Mouse (Mus musculus) spleen, postnatal 4 days (tissue): Measurements from ENCODE around the gene Ppp4r4.
A peak's percentile ranks its signal among the peaks of the same experiment; 100 is the strongest.
"Not testable (repeated sequence)": the region's sequence is repeated elsewhere in the genome, so short reads cannot be mapped to it uniquely, and the experiment has no call there.

ENCODE experiments used
- DNase-seq, 2 experiments: peaks; one replicate each; pipeline ENCODE4 v3.0.0; 2022; ENCODE audit warnings: low spot score in 2 of 2

Gene Ppp4r4

DNA sequence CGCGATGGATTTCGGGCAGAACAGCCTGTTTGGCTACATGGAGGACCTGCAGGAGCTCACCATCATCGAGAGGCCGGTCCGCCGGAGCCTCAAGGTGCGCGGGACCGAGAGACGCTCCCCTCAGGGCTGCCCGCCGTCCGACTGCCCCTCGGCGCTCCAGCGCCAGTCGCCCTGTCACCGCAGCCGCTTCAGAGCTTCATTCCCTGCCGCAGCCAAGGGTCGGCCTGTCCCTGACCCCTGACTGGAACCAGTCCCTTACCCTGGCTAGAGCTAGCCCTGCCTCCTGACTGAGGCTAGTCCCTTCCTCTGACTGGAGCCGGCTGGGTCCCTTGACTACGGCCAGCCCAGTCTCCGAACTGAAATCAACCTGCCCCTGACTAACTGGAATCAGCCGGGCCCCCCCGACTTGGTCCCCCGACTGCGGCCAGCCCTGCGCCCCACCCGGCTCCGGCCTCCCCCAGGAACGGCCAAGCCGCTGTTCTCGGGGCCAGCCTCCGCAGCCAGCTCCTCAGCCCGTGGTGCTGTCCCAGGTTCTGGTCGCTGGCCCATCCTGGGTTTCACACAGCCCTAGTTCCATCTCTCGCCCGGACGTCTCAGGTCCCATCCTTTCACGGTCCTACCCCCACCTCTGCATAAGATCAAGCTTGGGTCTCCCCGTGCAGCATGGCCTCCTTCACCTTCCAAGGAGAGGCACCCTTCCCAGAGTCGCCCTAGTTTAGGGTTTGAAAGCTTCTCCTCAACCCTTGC is 739 bp downstream of the Ppp4r4 start:
- DNase-seq = peak; percentile 18 to 67

DNA sequence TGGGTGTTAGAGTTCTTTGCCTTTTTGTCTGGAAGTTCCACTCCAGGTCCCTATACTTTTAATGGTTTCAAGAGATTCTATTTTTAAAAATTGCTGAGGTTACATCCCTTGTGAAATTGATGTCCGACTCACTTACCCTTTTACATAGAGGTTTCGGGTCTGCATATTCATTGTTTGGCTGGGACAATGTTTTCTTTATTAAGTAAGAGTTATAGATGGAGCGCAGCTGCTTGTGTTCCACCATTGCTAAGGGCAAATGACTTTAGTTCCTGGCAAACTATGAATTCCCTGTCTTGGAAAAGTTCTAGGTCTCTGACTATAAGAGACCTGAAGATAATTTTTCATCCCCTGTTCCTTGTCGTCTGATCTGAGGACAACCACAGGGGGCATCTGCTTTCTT is 8.3 kb downstream of the Ppp4r4 start:
- no peak for DNase-seq

DNA sequence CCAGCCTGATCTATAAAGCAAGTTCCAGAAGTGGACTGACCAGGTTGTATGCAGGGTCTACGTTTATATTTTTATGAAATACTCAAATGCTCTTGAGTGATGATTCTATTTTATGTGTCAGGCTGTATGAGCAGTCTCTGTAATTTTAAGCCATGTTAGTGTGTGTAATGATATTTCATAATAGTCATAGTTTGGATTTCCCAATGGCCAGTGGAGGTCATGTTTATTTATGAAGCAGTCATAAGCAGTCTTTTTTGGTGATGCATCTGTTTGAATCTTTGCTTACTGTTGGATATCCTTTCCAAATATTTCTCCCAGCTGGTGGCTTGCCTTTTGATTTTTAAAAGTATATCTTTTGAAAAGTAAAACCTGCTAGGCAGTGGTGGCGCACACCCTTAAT is 11.3 kb downstream of the Ppp4r4 start:
- DNase-seq = no peak

GRCm38 (mm10) chr12:103544213-103544612 is 12.1 kb downstream of the Ppp4r4 start:
- no peak for DNase-seq

DNA sequence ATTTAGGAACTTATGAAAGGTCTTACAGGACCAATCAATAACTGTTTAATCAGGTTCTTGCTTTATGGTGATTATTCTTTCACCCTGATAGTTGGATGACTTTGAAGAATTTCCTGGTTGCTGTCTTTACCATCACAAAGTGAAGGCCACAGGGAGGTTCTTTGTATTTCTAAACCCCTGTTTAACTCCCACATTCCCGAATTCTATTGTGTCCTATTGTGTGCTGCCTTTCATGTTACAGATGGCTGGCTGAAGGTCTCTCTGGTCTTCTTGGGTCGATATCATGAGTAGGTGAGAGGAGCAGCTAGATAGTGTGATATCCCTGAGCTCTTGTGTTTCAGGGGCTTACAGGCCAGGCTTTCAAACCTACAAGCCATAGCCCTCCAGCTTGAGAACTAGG is 15.4 kb downstream of the Ppp4r4 start:
- DNase-seq = no peak

DNA sequence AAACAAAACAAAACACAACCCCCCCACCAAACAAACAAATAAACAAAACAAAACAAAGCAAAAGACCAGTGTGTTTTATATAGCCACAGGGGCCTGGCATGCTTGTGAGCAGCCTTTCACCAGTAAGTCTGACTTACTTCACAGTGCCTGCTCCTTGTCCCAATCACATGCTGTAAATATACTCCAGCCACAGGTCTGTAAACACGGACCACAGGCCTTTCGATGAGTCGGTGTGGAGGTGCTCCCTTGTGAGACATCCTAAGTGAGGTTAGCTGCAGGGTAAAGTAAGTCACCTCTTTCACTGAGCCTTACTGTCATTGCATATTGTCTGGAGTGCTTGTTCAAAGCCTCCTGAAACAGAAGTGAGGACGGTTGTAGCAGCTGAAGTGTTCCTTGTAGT is 16.4 kb downstream of the Ppp4r4 start:
- no peak for DNase-seq

GRCm38 (mm10) chr12:103550047-103550446 is 18.0 kb downstream of the Ppp4r4 start:
- DNase-seq = no peak

GRCm38 (mm10) chr12:103551422-103551821 is 19.3 kb downstream of the Ppp4r4 start:
- no peak for DNase-seq

GRCm38 (mm10) chr12:103552506-103552905 is 20.4 kb downstream of the Ppp4r4 start:
- DNase-seq = no peak

- DNase-seq = no peak
Measured at GRCm38 (mm10) chr12:103553497-103553896, 21.4 kb downstream of the Ppp4r4 start.

DNA sequence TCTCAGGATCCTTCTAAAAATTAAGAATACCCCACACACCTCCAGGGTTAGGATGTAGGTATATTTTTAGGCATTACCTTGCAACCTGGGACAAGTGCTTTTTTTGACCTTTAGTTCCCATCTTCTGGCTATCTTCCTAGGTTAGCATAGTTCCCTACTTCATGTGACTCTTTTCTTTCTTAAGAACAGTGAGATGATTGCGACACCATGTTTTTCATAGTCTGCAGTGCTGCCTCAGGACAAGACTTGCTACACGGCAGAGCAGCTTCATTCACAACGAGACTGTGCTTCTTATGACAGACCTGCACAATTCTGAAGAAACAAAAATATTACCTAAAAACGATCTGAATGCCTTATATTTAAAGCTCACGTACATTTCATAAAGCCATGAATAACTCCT is 24.8 kb downstream of the Ppp4r4 start:
- DNase-seq = no peak

DNA sequence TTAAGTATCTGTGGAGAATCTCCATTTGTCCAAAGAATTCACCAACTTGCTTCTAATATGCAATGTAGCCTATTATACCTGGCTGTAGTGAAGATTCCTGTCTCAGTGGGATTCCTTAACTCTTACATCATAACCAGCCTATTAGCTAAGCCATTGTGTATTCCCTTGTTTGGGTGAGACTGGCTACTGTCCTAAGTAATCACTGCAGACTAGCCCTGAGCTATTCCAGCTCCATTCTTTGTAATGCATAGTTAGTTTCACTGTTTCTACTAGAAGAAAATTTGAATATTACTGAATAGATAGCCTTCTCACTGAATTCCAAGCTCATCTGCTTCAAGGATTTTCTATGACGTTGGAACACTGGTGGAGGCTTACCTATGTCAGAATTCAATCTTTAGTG is 32.6 kb downstream of the Ppp4r4 start:
- DNase-seq = no peak

- no peak for DNase-seq
Measured at GRCm38 (mm10) chr12:103565151-103565550, 33.1 kb downstream of the Ppp4r4 start.

DNA sequence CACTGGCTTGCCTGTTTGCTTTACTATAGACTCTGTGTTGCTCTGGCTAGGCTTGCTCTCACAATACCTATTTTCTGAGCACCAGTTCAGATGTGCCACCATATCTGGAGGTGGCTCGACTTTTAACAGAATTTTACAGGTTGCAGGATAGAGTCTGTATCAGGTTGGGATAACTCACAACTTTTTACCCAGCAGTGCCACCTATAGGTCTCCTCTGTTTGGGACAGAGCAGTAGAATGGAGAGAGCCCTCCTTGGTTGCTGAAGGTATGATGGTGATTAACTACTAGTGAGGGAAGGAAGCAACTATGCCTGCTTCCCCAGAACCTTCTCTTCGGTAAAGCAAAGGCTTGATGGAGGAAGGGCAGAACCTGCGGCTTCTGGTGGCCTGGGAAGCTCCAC is 35.0 kb downstream of the Ppp4r4 start:
- no peak for DNase-seq

- DNase-seq = no peak
Measured at GRCm38 (mm10) chr12:103569690-103570089, 37.6 kb downstream of the Ppp4r4 start.

DNA sequence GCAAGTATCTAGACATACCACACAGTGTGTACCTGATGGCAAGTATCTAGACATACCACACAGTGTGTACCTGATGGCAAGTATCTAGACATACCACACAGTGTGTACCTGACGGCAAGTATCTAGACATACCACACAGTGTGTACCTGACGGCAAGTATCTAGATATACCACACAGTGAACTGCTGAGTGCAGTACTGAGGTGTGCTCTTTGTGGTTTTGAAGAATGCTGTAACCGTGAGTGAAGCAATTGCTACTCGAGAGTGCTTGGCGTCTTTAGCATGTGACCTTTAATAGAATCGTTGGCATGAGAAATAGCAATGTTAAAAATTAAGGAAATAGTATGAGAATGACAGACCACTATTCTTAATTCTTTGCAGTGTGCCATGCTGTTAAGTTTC is 46.1 kb downstream of the Ppp4r4 start:
- DNase-seq = not testable (repeated sequence)

- DNase-seq = no peak
Measured at GRCm38 (mm10) chr12:103583771-103584170, 51.7 kb downstream of the Ppp4r4 start.

GRCm38 (mm10) chr12:103598411-103598810 is 66.3 kb downstream of the Ppp4r4 start:
- DNase-seq = no peak

DNA sequence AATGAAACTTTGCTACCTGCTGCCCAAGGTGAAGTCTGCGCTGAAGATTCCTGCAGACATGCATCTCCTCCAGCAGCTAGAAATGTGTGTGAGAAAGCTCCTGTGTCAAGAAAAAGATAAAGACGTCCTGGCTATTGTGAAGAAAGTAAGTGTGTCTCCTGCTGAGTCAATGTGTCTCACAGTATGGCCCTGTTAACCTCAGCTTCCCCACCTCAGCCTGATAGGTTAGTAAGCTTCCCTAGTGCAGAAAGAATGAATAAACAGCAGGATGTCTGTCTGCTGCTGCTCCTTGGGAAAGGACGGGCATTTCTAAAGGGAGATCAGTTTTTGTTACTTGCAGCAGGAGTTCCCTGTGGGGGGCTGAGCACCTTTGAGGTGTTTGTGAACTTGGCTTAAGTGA is 68.3 kb downstream of the Ppp4r4 start:
- no peak for DNase-seq

DNA sequence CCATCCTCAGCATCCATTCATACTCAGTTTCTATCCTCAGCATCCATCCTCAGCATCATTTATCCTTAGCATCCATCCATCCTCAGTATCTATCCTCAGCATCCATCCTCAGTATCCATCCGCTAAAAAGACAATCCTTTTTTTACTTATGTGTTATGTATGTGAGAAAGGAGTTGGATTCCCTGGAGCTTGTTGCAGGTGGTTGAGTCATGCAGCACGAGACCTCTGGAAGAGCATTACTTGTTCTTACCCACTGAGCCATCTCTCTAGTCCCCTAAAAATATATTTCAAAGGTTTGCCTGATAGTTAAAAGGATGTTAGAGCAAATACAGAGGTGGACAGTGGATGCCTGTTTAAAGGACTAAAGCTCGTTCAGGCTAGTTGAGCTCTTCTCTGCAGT is 69.8 kb downstream of the Ppp4r4 start:
- DNase-seq = no peak

GRCm38 (mm10) chr12:103615141-103615540 is 83.1 kb downstream of the Ppp4r4 start:
- no peak for DNase-seq

- DNase-seq = no peak
Measured at GRCm38 (mm10) chr12:103615734-103616133, 83.7 kb downstream of the Ppp4r4 start.

- DNase-seq = no peak
Measured at GRCm38 (mm10) chr12:103616860-103617261, 84.8 kb downstream of the Ppp4r4 start.

DNA sequence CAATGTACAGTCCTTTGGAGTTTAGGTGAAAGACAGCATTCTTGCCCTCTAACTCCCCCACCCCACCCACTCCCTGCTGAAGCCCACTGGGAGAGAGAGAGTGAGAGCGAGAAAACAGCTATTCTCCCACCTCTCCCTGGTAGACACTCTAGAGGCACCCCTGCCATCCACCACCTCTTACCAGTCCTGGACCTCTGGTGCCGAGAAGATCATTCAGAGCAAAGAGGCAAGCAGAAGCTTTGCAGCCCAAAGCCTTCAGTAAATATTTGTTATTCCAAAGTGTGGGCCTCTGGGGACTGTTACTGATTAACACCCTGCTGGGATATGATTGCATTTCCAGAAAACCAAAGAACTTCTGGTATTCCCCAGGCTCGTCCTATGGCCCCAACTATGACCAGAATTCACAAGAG is 99.1 kb downstream of the Ppp4r4 start, which contains the start of gene Serpina10:
TSS of gene Serpina10 (minus strand) at position 242 of the 410 bp plus-strand sequence.
- DNase-seq = no peak
